Mouse (Mus musculus) forebrain, embryonic 14.5 days (tissue): ENCODE data around the gene 1700028P14Rik. TPM values are rescaled to one million over a fixed set of nuclear protein-coding genes. Genes with fewer than 3 reads are reported as not detected.
"Not testable (repeated sequence)": the region's sequence is repeated elsewhere in the genome, so short reads cannot be mapped to it uniquely, and the experiment has no call there.

Experiments used
- ATAC-seq: fragments of 200-750 bp; cut with Nextera tagmentation; 2 replicates; pipeline ENCODE4 v1.8.0; 2017; ENCODE audit warnings: mild to moderate bottlenecking, moderate library complexity
- DNase-seq: peaks from one replicate; pipeline ENCODE4 v3.0.0-alpha.2; 2015; ENCODE audit warnings: low spot score
- H3K27ac ChIP-seq: fragments of 300-500 bp; sonication (generic); 2 replicates; pipeline ENCODE4 v1.5.1; 2014; ENCODE audit warnings: low read depth, mild to moderate bottlenecking, control low read depth, low read length, moderate library complexity
- H3K27me3 ChIP-seq: fragments of 300-500 bp; sonication (generic); replicated peaks from 2 replicates; pipeline ENCODE4 v1.6.1; 2014; ENCODE audit warnings: low read length, control low read depth, mixed read lengths; ENCODE audit not compliant: control insufficient read depth, insufficient read depth
- H3K36me3 ChIP-seq: fragments of 300-500 bp; sonication (generic); 2 replicates; pipeline ENCODE4 v1.6.1; 2014; ENCODE audit warnings: low read length, control low read depth; ENCODE audit not compliant: control insufficient read depth, insufficient read depth
- H3K4me1 ChIP-seq: fragments of 300-500 bp; sonication (generic); 2 replicates; pipeline ENCODE4 v1.6.1; 2014; ENCODE audit warnings: antibody characterized with exemption, low read length, control low read depth; ENCODE audit not compliant: control insufficient read depth, insufficient read depth
- H3K4me2 ChIP-seq: fragments of 300-500 bp; sonication (generic); 2 replicates; pipeline ENCODE4 v1.6.1; 2014; ENCODE audit warnings: mild to moderate bottlenecking, control low read depth, low read length
- H3K4me3 ChIP-seq: fragments of 300-500 bp; sonication (generic); 2 replicates; pipeline ENCODE4 v1.5.1; 2014; ENCODE audit warnings: low read depth, low read length, control low read depth
- H3K9ac ChIP-seq: fragments of 300-500 bp; sonication (generic); 2 replicates; pipeline ENCODE4 v1.6.1; 2014; ENCODE audit warnings: mild to moderate bottlenecking, low read length, control low read depth, moderate library complexity
- H3K9me3 ChIP-seq: fragments of 300-500 bp; sonication (generic); replicated peaks from 2 replicates; pipeline ENCODE4 v1.6.1; 2016; ENCODE audit warnings: low read length, control low read depth, mixed read lengths; ENCODE audit not compliant: control insufficient read depth
- WGBS: fragments of 180-500 bp; shearing (Covaris S2); extraction: QIAGEN DNeasy Blood & Tissue Kit; methylation state at CpG from one replicate; pipeline ENCODE4 v1.1.7; 2014; 5-methylcytosine and 5-hydroxymethylcytosine counted together
- polyA plus RNA-seq: library from polyadenylated mRNA; unstranded; fragments of >200 nt; fragmentation: Nextera tagmentation; extraction: Ambion mirVana; gene quantifications from 2 replicates; pipeline ENCODE4 v1.2.1, GENCODE M21; 2014

1700028P14Rik gene
- polyA plus RNA-seq, result 1.5 and 1.6 TPM in 2 replicates

DNA sequence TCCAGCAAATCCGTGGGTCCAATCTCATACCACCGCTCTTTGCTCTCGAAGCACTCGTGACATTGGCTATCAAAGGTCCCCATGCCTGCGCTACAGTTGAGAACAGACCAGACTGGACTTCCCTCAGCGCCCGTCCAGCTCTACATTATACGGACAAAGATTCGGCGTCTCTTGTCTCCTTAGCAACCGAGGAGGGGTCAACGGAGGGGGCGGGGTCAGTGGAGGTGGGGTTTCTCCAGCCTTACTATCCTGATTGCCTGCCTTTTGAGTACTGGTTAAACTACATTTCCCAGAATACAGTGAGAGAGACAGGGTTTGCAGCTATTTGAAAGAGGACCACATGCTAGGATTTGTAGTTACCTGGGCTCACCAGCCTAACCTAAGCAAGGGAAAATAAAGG is at the start of gene 1700028P14Rik:
Gene 1700028P14Rik (minus strand): TSS at position 169 of the 400 bp plus-strand sequence.
- WGBS, result 6% methylated on average over 13 of the region's 13 CpGs
- ATAC-seq (peak; percentile 83), DNase-seq (peak; percentile 64)
- Histone ChIP-seq H3K9ac (no peak within 1 kb of the TSS), H3K4me3 (peak within 1 kb of the TSS; percentile 3; the same call in 1 of the 2 replicates), H3K9me3 (no peaks in the 10 kb centered on the region), H3K4me2 (peak within 1 kb of the TSS; percentile 43), H3K27ac (no peak within 1 kb of the TSS), H3K36me3 (no peaks in the 10 kb centered on the region), H3K27me3 (no peaks in the 10 kb centered on the region), H3K4me1 (no peaks in the 10 kb centered on the region)

DNA sequence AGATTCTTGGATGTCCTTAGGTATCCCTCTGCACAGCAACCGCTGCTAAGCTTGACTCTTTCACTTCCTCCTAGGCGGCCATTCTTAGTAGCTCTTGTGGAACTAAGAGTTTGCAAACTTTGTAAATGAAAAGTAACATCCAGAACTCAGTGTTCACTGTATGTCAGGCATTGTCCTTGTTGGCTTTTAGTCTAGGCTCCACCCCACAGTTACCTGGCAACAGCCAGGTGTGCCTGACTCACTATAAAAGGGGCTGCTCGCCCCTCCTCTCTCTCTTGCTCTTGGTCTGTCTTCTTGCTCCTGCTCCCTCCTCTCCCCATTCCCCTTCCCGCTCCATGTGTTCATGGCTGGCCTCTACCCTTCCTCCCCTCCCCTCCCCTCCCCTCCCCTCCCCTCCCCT is 46.5 kb upstream of the 1700028P14Rik start:
- 95% methylated on average over 4 of the region's 4 CpGs for WGBS
- no peak overlapping the region for H3K9ac ChIP-seq
- no peak overlapping the region for H3K27ac ChIP-seq
- H3K9me3 ChIP-seq, result no peaks in the 10 kb centered on the region
- H3K4me1 ChIP-seq, result peaks cover 3% of the 10 kb centered on the region; the same call in 1 of the 2 replicates
- no peaks in the 10 kb centered on the region for H3K27me3 ChIP-seq
- no peak overlapping the region for H3K4me3 ChIP-seq
- no peak for ATAC-seq
- no peak for DNase-seq
- H3K36me3 ChIP-seq, result peaks cover 42% of the 10 kb centered on the region
- no peak overlapping the region for H3K4me2 ChIP-seq

DNA sequence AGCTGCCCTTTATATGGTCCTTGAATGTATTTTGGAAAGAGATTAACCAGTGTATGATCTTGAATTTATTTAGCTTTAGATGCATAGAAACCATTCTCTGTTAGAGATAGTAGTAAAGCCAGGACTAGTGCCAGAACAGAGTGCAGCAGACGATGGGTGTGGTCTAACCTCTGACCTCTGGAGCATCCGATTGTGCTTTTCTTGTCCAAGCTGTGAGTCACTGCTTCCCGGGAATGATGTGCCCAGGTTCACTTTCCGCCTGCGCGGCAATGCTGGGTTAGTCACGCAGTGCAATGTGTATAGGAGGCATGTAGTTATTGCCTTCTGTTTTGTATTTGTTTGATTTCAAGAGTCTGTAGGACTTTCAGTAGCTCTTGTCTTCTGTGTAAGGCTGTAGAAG is 45.8 kb upstream of the 1700028P14Rik start:
- WGBS, result 94% methylated on average over 7 of the region's 7 CpGs
- no peak for ATAC-seq
- Histone ChIP-seq H3K4me2 (no peak overlapping the region), H3K27ac (no peak overlapping the region), H3K9me3 (no peaks in the 10 kb centered on the region), H3K27me3 (no peaks in the 10 kb centered on the region), H3K9ac (no peak overlapping the region), H3K36me3 (peaks cover 42% of the 10 kb centered on the region), H3K4me3 (no peak overlapping the region), H3K4me1 (peaks cover 4% of the 10 kb centered on the region; the same call in 1 of the 2 replicates)
- no peak for DNase-seq

DNA sequence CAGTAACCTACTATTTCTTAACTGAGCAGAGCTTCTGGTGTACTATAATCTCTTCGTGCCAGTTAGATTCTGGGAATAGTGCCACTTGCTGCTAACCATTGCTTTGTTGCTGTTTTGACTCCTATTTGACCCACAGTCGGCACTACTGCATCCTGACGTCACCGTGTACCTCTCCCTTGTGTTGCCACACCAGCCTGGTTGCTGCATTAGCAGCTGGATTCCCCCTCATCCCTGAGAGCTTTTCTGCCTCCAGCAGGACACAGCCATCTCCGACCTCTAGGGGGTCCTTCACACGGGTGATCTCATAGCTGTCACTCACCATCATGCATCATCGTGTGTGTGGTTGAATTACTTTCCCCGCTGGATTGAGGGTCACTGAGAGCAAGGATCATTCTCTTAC is 45.2 kb upstream of the 1700028P14Rik start:
- DNase-seq (no peak), ATAC-seq (no peak)
- 87% methylated on average over 8 of the region's 8 CpGs for WGBS
- H3K27me3 ChIP-seq, result no peaks in the 10 kb centered on the region
- H3K4me1 ChIP-seq, result peaks cover 4% of the 10 kb centered on the region; the same call in 1 of the 2 replicates
- no peaks in the 10 kb centered on the region for H3K9me3 ChIP-seq
- H3K4me3 ChIP-seq, result no peak overlapping the region
- no peak overlapping the region for H3K4me2 ChIP-seq
- H3K9ac ChIP-seq, result no peak overlapping the region
- peaks cover 42% of the 10 kb centered on the region for H3K36me3 ChIP-seq
- H3K27ac ChIP-seq, result no peak overlapping the region

DNA sequence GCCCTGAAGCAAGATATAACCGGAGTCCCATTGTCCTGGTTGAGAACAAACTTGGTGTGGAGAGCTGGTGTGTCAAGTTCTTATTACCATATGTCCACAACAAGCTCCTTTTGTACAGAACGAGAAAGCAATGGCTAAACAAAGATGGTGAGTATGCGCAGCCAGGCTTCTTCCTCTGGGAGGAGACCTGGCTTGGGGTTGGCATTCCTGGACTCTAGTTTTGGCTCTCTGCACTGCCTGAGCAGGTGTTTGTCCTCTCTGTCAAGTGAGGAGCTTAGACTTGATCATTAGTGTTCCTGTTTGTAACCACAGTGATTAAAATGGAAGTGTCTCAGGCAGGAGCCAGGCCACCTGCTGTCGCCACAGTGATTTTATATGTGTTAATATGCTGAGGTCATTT is 41.7 kb upstream of the 1700028P14Rik start:
- no peak overlapping the region for H3K27ac ChIP-seq
- DNase-seq (peak; percentile 56), ATAC-seq (no peak; the same call in 1 of the 2 replicates)

DNA sequence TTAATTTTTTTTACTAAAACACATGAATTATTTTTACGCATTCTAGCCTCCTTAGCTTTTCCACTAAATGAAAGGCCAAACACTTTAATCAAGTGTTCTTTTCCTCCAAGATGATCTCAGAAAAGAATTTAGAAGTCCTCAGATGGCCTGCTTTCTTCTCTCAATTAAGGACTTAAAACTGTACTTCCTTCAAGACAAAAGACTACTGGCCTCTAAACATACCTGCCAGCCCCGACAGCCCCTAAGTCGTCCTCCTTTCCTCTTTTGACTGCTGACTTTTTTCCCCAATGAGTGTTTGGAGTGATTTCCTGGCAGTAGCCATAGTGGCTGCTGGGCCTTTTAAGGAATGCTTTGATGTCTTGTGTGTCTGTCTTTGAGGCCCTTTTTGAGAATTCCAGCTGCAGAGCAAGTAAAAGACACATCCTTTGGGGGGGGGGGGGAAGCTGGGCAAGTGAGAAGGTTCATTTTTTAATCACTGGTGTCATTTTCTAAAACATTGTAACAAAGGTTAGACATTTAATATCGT is 35.9 kb upstream of the 1700028P14Rik start:
- WGBS, result 7% methylated on average over 4 of the region's 4 CpGs
- DNase-seq (peak; percentile 28), ATAC-seq (no peak)
- H3K4me1 ChIP-seq, result peaks cover 6% of the 10 kb centered on the region; the same call in 1 of the 2 replicates
- H3K9me3 ChIP-seq, result no peaks in the 10 kb centered on the region
- H3K27me3 ChIP-seq, result no peaks in the 10 kb centered on the region
- H3K4me2 ChIP-seq, result peak overlapping the region; percentile 71
- peak overlapping the region; percentile 36; the same call in 1 of the 2 replicates for H3K9ac ChIP-seq
- no peak overlapping the region for H3K27ac ChIP-seq
- peak overlapping the region; percentile 77 for H3K4me3 ChIP-seq
- H3K36me3 ChIP-seq, result no peaks in the 10 kb centered on the region

More for the DNA sequence above, 41.7 kb upstream of the 1700028P14Rik start:
- Histone ChIP-seq H3K9me3 (no peaks in the 10 kb centered on the region), H3K4me3 (no peak overlapping the region), H3K4me1 (peaks cover 7% of the 10 kb centered on the region; the same call in 1 of the 2 replicates), H3K9ac (no peak overlapping the region), H3K27me3 (no peaks in the 10 kb centered on the region), H3K36me3 (peaks cover 35% of the 10 kb centered on the region), H3K4me2 (no peak overlapping the region)
- 57% methylated on average over 4 of the region's 4 CpGs for WGBS

DNA sequence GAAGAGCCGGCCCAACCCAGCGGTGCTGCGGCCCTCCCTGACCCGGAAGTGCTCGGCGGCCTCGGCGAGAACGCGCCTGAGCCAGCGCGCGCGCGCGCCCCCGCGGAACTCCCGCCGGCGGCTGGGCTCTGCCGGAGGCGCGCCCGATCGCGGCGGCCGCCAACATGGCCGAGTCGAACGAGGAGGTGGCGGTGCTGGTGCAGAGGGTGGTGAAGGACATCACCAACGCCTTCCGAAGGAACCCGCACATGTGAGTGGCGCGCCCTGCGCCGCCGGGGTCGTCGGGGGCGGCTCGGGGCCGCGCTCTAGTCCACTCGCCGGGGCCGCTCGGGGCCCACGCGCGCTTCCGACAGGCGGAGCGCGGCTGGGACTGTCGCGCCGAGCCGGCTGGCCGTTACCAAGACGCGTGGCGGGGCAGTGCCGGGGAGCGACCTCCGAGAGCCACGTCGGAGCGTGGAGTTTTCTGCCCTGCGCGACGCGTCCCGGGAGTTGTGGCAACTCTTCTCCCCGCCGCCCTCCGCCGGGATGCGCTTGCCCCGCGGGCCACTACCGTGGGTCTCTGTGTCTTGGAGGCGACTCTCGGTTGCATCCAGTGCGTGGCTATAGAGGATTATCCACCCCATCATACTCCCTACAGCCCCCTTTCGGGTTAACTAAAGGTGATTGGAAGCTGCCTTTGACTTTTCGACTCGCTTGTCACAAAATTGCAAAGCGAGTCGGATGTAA is 34.8 kb upstream of the 1700028P14Rik start, which contains the start of gene Ptar1:
Gene Ptar1 (plus strand): TSS at position 134 of the 726 bp plus-strand sequence.
- peak; percentile 94 for ATAC-seq
- peak; percentile 88 for DNase-seq
- under 1% methylated on average over 84 of the region's 93 CpGs for WGBS

DNA sequence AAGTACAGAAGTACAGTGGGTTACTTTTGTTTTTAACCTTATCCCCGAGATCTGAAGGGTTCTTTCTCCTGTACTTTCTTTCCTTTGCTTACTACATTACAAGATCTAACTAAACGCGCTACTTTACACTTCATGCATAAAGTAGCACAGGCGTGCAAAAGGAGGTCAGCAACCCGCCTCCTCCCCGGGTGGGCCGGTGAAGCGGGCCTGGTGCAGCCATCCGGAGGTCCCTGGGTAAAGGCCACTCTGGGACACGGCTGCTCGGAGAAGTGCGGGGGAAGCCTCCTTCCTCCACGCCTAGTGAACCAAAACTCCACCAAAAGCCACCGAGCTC is 34.3 kb upstream of the 1700028P14Rik start:
- DNase-seq (no peak), ATAC-seq (no peak)
- peak overlapping the region; percentile 88 for H3K27ac ChIP-seq

More for the DNA sequence above, 34.8 kb upstream of the 1700028P14Rik start, which contains the start of gene Ptar1:
- peak within 1 kb of the TSS; percentile 71 for H3K4me2 ChIP-seq
- peak within 1 kb of the TSS; percentile 88 for H3K27ac ChIP-seq
- no peaks in the 10 kb centered on the region for H3K36me3 ChIP-seq
- H3K4me1 ChIP-seq, result peaks cover 6% of the 10 kb centered on the region; the same call in 1 of the 2 replicates
- no peaks in the 10 kb centered on the region for H3K27me3 ChIP-seq
- peak within 1 kb of the TSS; percentile 77 for H3K4me3 ChIP-seq
- peak within 1 kb of the TSS; percentile 92 for H3K9ac ChIP-seq
- no peaks in the 10 kb centered on the region for H3K9me3 ChIP-seq

DNA sequence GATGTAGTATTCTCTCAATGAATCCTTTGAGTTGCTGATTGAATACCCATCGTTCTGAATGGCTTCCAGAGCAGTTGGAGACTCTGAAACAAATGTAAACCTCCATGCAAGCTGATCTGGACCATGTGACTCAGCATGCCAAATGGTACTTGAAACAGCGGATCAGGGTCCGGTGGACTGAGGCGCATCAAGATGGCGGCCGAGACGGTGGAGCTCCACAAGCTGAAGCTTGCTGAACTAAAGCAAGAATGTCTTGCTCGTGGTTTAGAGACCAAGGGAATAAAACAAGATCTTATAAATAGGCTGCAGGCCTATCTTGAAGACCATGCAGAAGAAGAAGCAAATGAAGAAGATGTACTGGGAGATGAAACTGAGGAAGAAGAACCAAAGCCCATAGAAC is 23.0 kb upstream of the 1700028P14Rik start:
- H3K4me3 ChIP-seq, H3K9ac ChIP-seq, DNase-seq, H3K4me2 ChIP-seq, H3K36me3 ChIP-seq, H3K9me3 ChIP-seq, H3K4me1 ChIP-seq, ATAC-seq, H3K27me3 ChIP-seq, H3K27ac ChIP-seq: not testable (repeated sequence)
- 93% methylated on average over 8 of the region's 8 CpGs for WGBS

More for the DNA sequence above, 34.3 kb upstream of the 1700028P14Rik start:
- no peaks in the 10 kb centered on the region for H3K36me3 ChIP-seq
- H3K4me3 ChIP-seq, result peak overlapping the region; percentile 77
- H3K9ac ChIP-seq, result peak overlapping the region; percentile 92
- H3K27me3 ChIP-seq, result no peaks in the 10 kb centered on the region
- peaks cover 6% of the 10 kb centered on the region; the same call in 1 of the 2 replicates for H3K4me1 ChIP-seq
- 2% methylated on average over 14 of the region's 14 CpGs for WGBS
- no peaks in the 10 kb centered on the region for H3K9me3 ChIP-seq
- H3K4me2 ChIP-seq, result peak overlapping the region; percentile 71
